In genomic region chr1:92831188-92832001, GRCm38 (mm10) we compare ENCODE assay signal across 8 mouse cellular contexts. TPM values are rescaled to one million over a fixed set of nuclear protein-coding genes. Genes with fewer than 3 reads are reported as not detected.
DNase-seq lines count a peak whose midpoint lies in the region; ATAC-seq lines count a peak whose summit lies in the region.

Gene Gpc1 (plus strand): TSS chr1:92831645.

- ATAC-seq in CD4-positive, CD25-positive, alpha-beta regulatory T cell, adult 4 months: peak; percentile 80
- peak; percentile 84 for ATAC-seq in forebrain, embryonic 15.5 days (replicated peaks)
- ATAC-seq in liver, embryonic 16.5 days (ENCODE audit: low read depth): peak; percentile 74
- peak; percentile 82 for ATAC-seq in neural tube, embryonic 14.5 days (ENCODE audit: low read depth)

- WGBS in forebrain, embryonic 15.5 days: under 1% methylated on average over 71 of the region's 99 CpGs
- under 1% methylated on average over 56 of the region's 99 CpGs for WGBS in liver, embryonic 16.5 days (ENCODE audit: insufficient replicate concordance)
- WGBS in neural tube, embryonic 14.5 days: 0% methylated on average over 62 of the region's 99 CpGs

- H3K36me3 ChIP-seq in forebrain, embryonic 15.5 days: no peaks in the 10 kb centered on the region
- no peaks in the 10 kb centered on the region for H3K36me3 ChIP-seq in liver, embryonic 16.5 days (ENCODE audit: control insufficient read depth, insufficient read depth)
- H3K36me3 ChIP-seq in neural tube, embryonic 14.5 days (ENCODE audit: control insufficient read depth, insufficient read depth, low read length): no peaks in the 10 kb centered on the region

- peak within 1 kb of the TSS; percentile 76 for H3K4me2 ChIP-seq in forebrain, embryonic 15.5 days (replicated peaks)
- peak within 1 kb of the TSS; percentile 77 for H3K4me2 ChIP-seq in liver, embryonic 16.5 days (ENCODE audit: low read depth, low read length)
- H3K4me2 ChIP-seq in neural tube, embryonic 14.5 days (ENCODE audit: low read depth, low read length): peak within 1 kb of the TSS; percentile 67

- no peaks in the 10 kb centered on the region for H3K27me3 ChIP-seq in forebrain, embryonic 15.5 days
- peaks cover 41% of the 10 kb centered on the region for H3K27me3 ChIP-seq in liver, embryonic 16.5 days (ENCODE audit: control insufficient read depth, insufficient read depth, low read depth, low read length)
- peaks cover 5% of the 10 kb centered on the region; the same call in 1 of the 2 replicates for H3K27me3 ChIP-seq in neural tube, embryonic 14.5 days (ENCODE audit: control insufficient read depth, insufficient read depth, low read length)

- intact Hi-C loops in heart, postnatal 10 days (cut with DNase I): loop anchor here (2.0 to 5.0 kb wide), 4 partner anchors 41 to 309 kb away; no protein-coding TSS in a partner anchor

- peaks cover 2% of the 10 kb centered on the region; the same call in 1 of the 2 replicates for H3K4me1 ChIP-seq in brown adipose tissue, adult 24 weeks (ENCODE audit: control insufficient read depth, insufficient read depth, insufficient read length, low read length)
- peaks cover 43% of the 10 kb centered on the region for H3K4me1 ChIP-seq in forebrain, embryonic 15.5 days
- H3K4me1 ChIP-seq in liver, embryonic 16.5 days (ENCODE audit: control insufficient read depth, low read depth, low read length): peaks cover 4% of the 10 kb centered on the region
- peaks cover 32% of the 10 kb centered on the region for H3K4me1 ChIP-seq in neural tube, embryonic 14.5 days (ENCODE audit: control insufficient read depth, insufficient read depth, low read length)

- peak; percentile 78 to 79 for DNase-seq in heart, postnatal 10 days
- DNase-seq in layer of hippocampus, adult 11-12 months (ENCODE audit: low spot score): peak; percentile 88
- DNase-seq in testis, postnatal 10 days (ENCODE audit: low spot score): peak; percentile 85

- peak within 1 kb of the TSS; percentile 65 for H3K4me3 ChIP-seq in brown adipose tissue, adult 24 weeks (ENCODE audit: insufficient read depth, low read depth, low read length)
- peak within 1 kb of the TSS; percentile 73 for H3K4me3 ChIP-seq in forebrain, embryonic 15.5 days
- peak within 1 kb of the TSS; percentile 59 for H3K4me3 ChIP-seq in liver, embryonic 16.5 days (ENCODE audit: low read depth, low read length)
- peak within 1 kb of the TSS; percentile 70 for H3K4me3 ChIP-seq in neural tube, embryonic 14.5 days (ENCODE audit: low read depth, low read length)

- no peak within 1 kb of the TSS for H3K27ac ChIP-seq in brown adipose tissue, adult 24 weeks (replicated peaks; ENCODE audit: low read depth, low read length)
- peak within 1 kb of the TSS; percentile 97 for H3K27ac ChIP-seq in forebrain, embryonic 15.5 days (replicated peaks)
- no peak within 1 kb of the TSS for H3K27ac ChIP-seq in liver, embryonic 16.5 days (ENCODE audit: low read length)
- H3K27ac ChIP-seq in neural tube, embryonic 14.5 days (ENCODE audit: low read depth, low read length): peak within 1 kb of the TSS; percentile 94

- H3K9ac ChIP-seq in forebrain, embryonic 15.5 days (replicated peaks): peak within 1 kb of the TSS; percentile 97
- H3K9ac ChIP-seq in liver, embryonic 16.5 days (ENCODE audit: low read depth, low read length): peak within 1 kb of the TSS; percentile 51
- H3K9ac ChIP-seq in neural tube, embryonic 14.5 days (replicated peaks; ENCODE audit: low read depth, low read length): peak within 1 kb of the TSS; percentile 82

- H3K9me3 ChIP-seq in forebrain, embryonic 15.5 days: no peaks in the 10 kb centered on the region
- H3K9me3 ChIP-seq in liver, embryonic 16.5 days (replicated peaks; ENCODE audit: control insufficient read depth, low read length): no peaks in the 10 kb centered on the region
- H3K9me3 ChIP-seq in neural tube, embryonic 14.5 days (ENCODE audit: control insufficient read depth, low read length): no peaks in the 10 kb centered on the region

RNA-seq across cellular contexts. Expression of gene Gpc1, which starts in this region (rescaled TPM):
- polyA plus RNA-seq in CD4-positive, CD25-positive, alpha-beta regulatory T cell, adult 4 months (2017; shearing (Covaris generic)): 1 to 10 TPM; 2.0 to 3.0 TPM
- polyA plus RNA-seq in brown adipose tissue, adult 24 weeks (2012; ENCODE audit: insufficient read depth, insufficient read length, missing spikeins): 5.5 and 8.1 TPM in 2 replicates
- polyA plus RNA-seq in forebrain, embryonic 15.5 days (2015; fragmentation: Nextera tagmentation; extraction: Ambion mirVana): 83.9 and 86.1 TPM in 2 replicates
- 100 to 1,000 TPM; 154 to 168 TPM for total RNA-seq in heart, postnatal 10 days (2021)
- 3.2 and 4.1 TPM in 2 replicates for polyA plus RNA-seq in liver, embryonic 16.5 days (2015; fragmentation: Nextera tagmentation; extraction: Ambion mirVana)
- polyA plus RNA-seq in neural tube, embryonic 14.5 days (2014; fragmentation: Nextera tagmentation; extraction: Ambion mirVana): 58.5 and 65.7 TPM in 2 replicates

Comparison
In these comparisons a context has a peak if more than half of its experiments do, and no peak if none do; other contexts are left out.
1. H3K27ac ChIP-seq: peak in forebrain, embryonic 15.5 days (single experiment) and neural tube, embryonic 14.5 days (single experiment); none in brown adipose tissue, adult 24 weeks (single experiment) and liver, embryonic 16.5 days (single experiment).
2. Peak in every context shown above with its lines, with median percentiles within 50 percentile points of each other: ATAC-seq, H3K4me3 ChIP-seq, H3K4me2 ChIP-seq, H3K9ac ChIP-seq and DNase-seq.